Mouse (Mus musculus) intestine, postnatal 0 days (tissue): ENCODE results near the gene 1700020A23Rik. TPM values are rescaled to one million over a fixed set of nuclear protein-coding genes. Genes with fewer than 3 reads are reported as not detected.

Experiments
- ATAC-seq: fragments of 200-750 bp; cut with Nextera tagmentation; 2 replicates; pipeline ENCODE4 v1.8.0; 2017; ENCODE audit warnings: mild to moderate bottlenecking, moderate TSS enrichment, moderate library complexity
- H3K27ac ChIP-seq: fragments of 300-500 bp; sonication (generic); 2 replicates; pipeline ENCODE4 v1.5.1; 2014; ENCODE audit warnings: mild to moderate bottlenecking, low read depth, low read length, moderate library complexity
- H3K27me3 ChIP-seq: fragments of 300-500 bp; sonication (generic); replicated peaks from 2 replicates; pipeline ENCODE4 v1.6.1; 2014; ENCODE audit warnings: low read length, mixed read lengths; ENCODE audit not compliant: control insufficient read depth, insufficient read depth
- H3K36me3 ChIP-seq: fragments of 300-500 bp; sonication (generic); 2 replicates; pipeline ENCODE4 v1.6.1; 2014; ENCODE audit warnings: mild to moderate bottlenecking, moderate library complexity; ENCODE audit not compliant: control insufficient read depth, insufficient read depth
- H3K4me1 ChIP-seq: fragments of 300-500 bp; sonication (generic); replicated peaks from 2 replicates; pipeline ENCODE4 v1.6.1; 2014; ENCODE audit warnings: antibody characterized with exemption, low read length, mixed read lengths; ENCODE audit not compliant: control insufficient read depth, insufficient read depth
- H3K4me2 ChIP-seq: fragments of 300-500 bp; sonication (generic); replicated peaks from 2 replicates; pipeline ENCODE4 v1.6.1; 2014; ENCODE audit warnings: low read depth, mild to moderate bottlenecking, moderate library complexity
- H3K4me3 ChIP-seq: fragments of 300-500 bp; sonication (generic); 2 replicates; pipeline ENCODE4 v1.5.1; 2014; ENCODE audit warnings: low read depth, low read length
- H3K9ac ChIP-seq: fragments of 300-500 bp; sonication (generic); 2 replicates; pipeline ENCODE4 v1.6.1; 2014; ENCODE audit warnings: mild to moderate bottlenecking, low read depth, low read length
- H3K9me3 ChIP-seq: fragments of 300-500 bp; sonication (generic); 2 replicates; pipeline ENCODE4 v1.6.1; 2016; ENCODE audit warnings: mixed run types; ENCODE audit not compliant: control insufficient read depth
- CTCF ChIP-seq: sonication (generic); IDR thresholded peaks from 2 replicates; pipeline ENCODE4 v1.5.1; 2016; ENCODE audit warnings: low read depth, mild to moderate bottlenecking, control low read depth, antibody characterized with exemption, moderate library complexity
- WGBS: fragments of 180-500 bp; shearing (Covaris S2); extraction: QIAGEN DNeasy Blood & Tissue Kit; methylation state at CpG from one replicate; pipeline ENCODE4 v1.1.7; 2014; 5-methylcytosine and 5-hydroxymethylcytosine counted together
- polyA plus RNA-seq: library from polyadenylated mRNA; unstranded; fragments of >200 nt; fragmentation: Nextera tagmentation; extraction: Ambion mirVana; gene quantifications from 2 replicates; pipeline ENCODE4 v1.2.1, GENCODE M21; 2015

1700020A23Rik gene
- polyA plus RNA-seq, 1 experiment from 2014 or later, result not detected

DNA sequence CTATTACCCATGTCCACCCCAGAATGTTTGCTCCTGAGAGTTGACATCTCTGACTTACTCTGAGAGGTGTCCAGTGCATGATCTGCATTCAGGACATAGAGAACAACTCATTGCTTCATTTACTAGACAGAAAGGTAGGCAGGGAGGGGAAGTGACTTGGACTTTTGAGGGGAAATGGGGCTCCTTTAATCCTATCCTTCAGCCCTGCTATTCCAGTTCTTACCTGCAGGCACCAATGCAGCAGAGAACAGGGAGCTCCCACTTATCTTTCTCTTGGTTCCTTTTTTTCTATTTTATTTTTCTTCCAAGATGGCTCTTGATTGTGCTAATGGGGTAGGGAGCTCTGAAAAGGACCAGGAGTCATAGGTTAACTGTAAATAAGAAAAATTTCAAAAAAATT, 43.4 kb downstream of the 1700020A23Rik start:
- H3K9ac ChIP-seq, result no peak overlapping the region
- no peaks in the 10 kb centered on the region for H3K27me3 ChIP-seq
- peaks cover 5% of the 10 kb centered on the region; the same call in 1 of the 2 replicates for H3K36me3 ChIP-seq
- TF ChIP-seq CTCF, result 0 out of 2 replicates have a peak, but pooled peaks have one; percentile 20
- no peak overlapping the region for H3K4me2 ChIP-seq
- no peak overlapping the region for H3K4me3 ChIP-seq
- no peak for ATAC-seq
- H3K9me3 ChIP-seq, result no peaks in the 10 kb centered on the region
- no peak overlapping the region for H3K27ac ChIP-seq
- H3K4me1 ChIP-seq, result peaks cover 2% of the 10 kb centered on the region

GRCm38 (mm10) chr2:130449021-130449793, 44.1 kb downstream of the 1700020A23Rik start:
- peak overlapping the region; percentile 90 for H3K4me2 ChIP-seq
- ATAC-seq, result no peak
- H3K27ac ChIP-seq, result no peak overlapping the region
- WGBS, result 7% methylated on average over 17 of the region's 17 CpGs
- H3K4me3 ChIP-seq, result peak overlapping the region; percentile 80
- peak overlapping the region; percentile 82; the same call in 1 of the 2 replicates for H3K9ac ChIP-seq
- no peaks in the 10 kb centered on the region for H3K27me3 ChIP-seq
- TF ChIP-seq CTCF, result 0 out of 2 replicates have a peak, but pooled peaks have one; percentile 6
- H3K36me3 ChIP-seq, result no peaks in the 10 kb centered on the region
- no peaks in the 10 kb centered on the region for H3K9me3 ChIP-seq
- peaks cover 2% of the 10 kb centered on the region for H3K4me1 ChIP-seq

DNA sequence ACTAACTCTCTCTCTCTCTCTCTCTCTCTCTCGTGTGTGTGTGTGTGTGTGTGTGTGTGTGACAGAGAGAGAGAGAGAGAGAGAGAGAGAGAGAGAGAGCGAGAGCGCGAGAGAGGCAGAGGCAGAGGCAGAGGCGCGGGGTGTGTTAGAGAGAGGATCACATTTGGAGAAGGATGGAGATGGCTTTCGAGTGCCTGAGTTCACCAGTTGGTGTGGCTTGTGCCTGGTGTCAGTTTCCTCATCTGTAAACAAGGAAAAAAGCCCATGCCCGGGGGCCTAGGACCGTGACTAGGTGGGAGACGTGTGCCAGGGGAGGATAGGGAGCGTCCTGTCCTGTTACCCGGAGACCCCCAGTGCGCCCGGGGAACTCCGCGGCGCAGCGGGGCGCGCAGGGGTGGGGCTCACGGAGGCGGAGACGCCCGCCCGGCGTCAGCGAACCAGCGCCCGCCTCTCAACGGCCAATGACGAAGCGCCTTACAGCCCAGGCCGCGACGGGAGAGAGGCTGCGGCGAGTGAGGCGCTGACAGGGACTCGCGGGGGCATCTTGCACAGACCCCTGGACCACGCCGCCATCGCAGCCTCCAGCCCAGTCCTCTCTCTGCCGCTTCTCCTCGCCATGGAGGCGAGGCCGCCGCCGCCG, 44.9 kb downstream of the 1700020A23Rik start, which contains the start of gene Ptpra:
Ptpra (plus strand) TSS at position 485 of the 640 bp plus-strand sequence.
- peak; percentile 95 for ATAC-seq
- H3K36me3 ChIP-seq, result no peaks in the 10 kb centered on the region
- H3K4me1 ChIP-seq, result peaks cover 2% of the 10 kb centered on the region
- peak within 1 kb of the TSS; percentile 90 for H3K4me2 ChIP-seq
- peak within 1 kb of the TSS; percentile 80 for H3K4me3 ChIP-seq
- TF ChIP-seq CTCF, result no peak
- no peaks in the 10 kb centered on the region for H3K27me3 ChIP-seq
- 0% methylated on average over 49 of the region's 50 CpGs for WGBS
- no peaks in the 10 kb centered on the region for H3K9me3 ChIP-seq
- H3K27ac ChIP-seq, result peak within 1 kb of the TSS; percentile 75
- H3K9ac ChIP-seq, result peak within 1 kb of the TSS; percentile 82

- Histone ChIP-seq H3K9ac (peak overlapping the region; percentile 82), H3K27ac (peak overlapping the region; percentile 75), H3K4me2 (peak overlapping the region; percentile 90), H3K9me3 (no peaks in the 10 kb centered on the region), H3K36me3 (no peaks in the 10 kb centered on the region), H3K27me3 (no peaks in the 10 kb centered on the region), H3K4me3 (peak overlapping the region; percentile 80), H3K4me1 (peaks cover 2% of the 10 kb centered on the region)
- TF ChIP-seq CTCF, result no peak
- peak; percentile 88 for ATAC-seq
- under 1% methylated on average over 36 of the region's 47 CpGs for WGBS
These were observed 45.4 kb downstream of the 1700020A23Rik start for GRCm38 (mm10) chr2:130450434-130450796.

DNA sequence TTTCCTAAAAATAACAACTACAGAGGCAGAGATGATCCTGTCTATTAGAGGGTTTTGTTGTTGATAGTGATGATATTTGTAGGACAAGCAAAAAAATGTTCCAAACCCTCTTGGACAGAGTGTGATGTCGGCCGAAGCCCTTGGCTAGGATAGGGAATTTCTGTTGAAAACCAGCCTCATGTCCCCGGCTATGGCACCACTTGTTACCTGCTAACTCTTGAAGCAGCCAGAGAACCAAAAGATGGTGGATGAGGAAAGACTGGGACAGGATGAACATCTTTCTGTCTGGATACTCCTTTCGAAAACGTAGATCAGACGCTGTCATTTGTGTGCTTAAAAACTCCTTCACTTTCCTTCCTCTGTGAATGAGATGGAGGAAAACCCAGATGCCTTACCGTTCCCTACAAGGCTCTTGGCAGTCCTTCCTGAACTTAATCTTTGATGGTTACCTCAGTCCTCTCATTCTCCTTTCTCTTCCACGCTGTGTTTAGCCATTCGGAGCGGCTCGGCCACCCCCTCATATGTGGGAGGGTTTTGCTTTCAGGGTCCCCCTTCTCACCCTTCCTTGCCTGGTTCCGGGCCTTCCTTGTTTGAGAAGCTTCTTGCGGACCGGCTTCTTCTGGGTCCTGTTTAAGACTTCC, 46.1 kb downstream of the 1700020A23Rik start:
- 0 out of 2 replicates have a peak overlapping the region, but pooled peaks have one; percentile 22 for H3K9ac ChIP-seq
- peak overlapping the region; percentile 80 for H3K4me3 ChIP-seq
- no peak for ATAC-seq
- no peaks in the 10 kb centered on the region for H3K27me3 ChIP-seq
- WGBS, result 70% methylated on average over 14 of the region's 14 CpGs
- H3K9me3 ChIP-seq, result no peaks in the 10 kb centered on the region
- peaks cover 2% of the 10 kb centered on the region for H3K4me1 ChIP-seq
- no peak overlapping the region for H3K27ac ChIP-seq
- no peak for TF ChIP-seq CTCF
- peak overlapping the region; percentile 90 for H3K4me2 ChIP-seq
- H3K36me3 ChIP-seq, result no peaks in the 10 kb centered on the region

- ATAC-seq, result no peak
- no peak overlapping the region for H3K4me3 ChIP-seq
- H3K36me3 ChIP-seq, result no peaks in the 10 kb centered on the region
- no peak overlapping the region for H3K27ac ChIP-seq
- no peaks in the 10 kb centered on the region for H3K27me3 ChIP-seq
- H3K4me1 ChIP-seq, result peaks cover 2% of the 10 kb centered on the region
- 47% methylated on average over 3 of the region's 3 CpGs for WGBS
- TF ChIP-seq CTCF, result no peak
- peak overlapping the region; percentile 90; the same call in 1 of the 2 replicates for H3K4me2 ChIP-seq
- no peaks in the 10 kb centered on the region for H3K9me3 ChIP-seq
- 0 out of 2 replicates have a peak overlapping the region, but pooled peaks have one; percentile 22 for H3K9ac ChIP-seq
These were observed 46.6 kb downstream of the 1700020A23Rik start for GRCm38 (mm10) chr2:130451727-130452090.
